Mouse (Mus musculus) spleen, adult 2 months (tissue): ENCODE data around the gene Cnep1r1.

ENCODE experiments used
- CTCF ChIP-seq: fragments of 200-500 bp; IDR thresholded peaks from 2 replicates; pipeline ENCODE4 v1.5.1; 2011; ENCODE audit warnings: mild to moderate bottlenecking, inconsistent platforms; ENCODE audit not compliant: insufficient read depth, insufficient read length, insufficient replicate concordance; ENCODE audit errors: extremely low read depth
- POLR2A ChIP-seq: fragments of 200-500 bp; IDR thresholded peaks from 2 replicates; pipeline ENCODE4 v1.6.1; 2011; ENCODE audit warnings: low read depth, low read length, inconsistent platforms

DNA sequence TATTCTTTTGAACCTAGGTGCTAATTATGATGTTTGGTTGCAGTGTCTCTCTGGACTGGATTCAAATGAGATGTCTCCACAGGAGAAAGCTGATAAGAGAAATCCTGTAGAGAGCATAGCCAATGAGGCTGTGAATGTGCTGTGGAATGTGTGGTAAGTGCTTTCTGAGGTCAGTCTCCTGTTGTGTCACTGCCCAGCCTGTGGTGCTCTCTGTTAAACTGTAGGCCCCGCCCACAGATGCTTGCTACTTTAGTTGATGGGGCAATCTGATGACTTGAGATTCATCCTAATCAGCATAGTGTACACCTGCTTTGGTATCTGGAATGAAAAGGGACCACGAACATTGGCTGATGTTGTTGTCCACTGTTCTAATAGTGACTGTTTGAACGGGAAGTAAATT is 23.1 kb downstream of the Cnep1r1 start:
- TF ChIP-seq CTCF (no peak), POLR2A (no peak)
